28 mouse cellular contexts compared by ENCODE assay signal in the genomic region with DNA sequence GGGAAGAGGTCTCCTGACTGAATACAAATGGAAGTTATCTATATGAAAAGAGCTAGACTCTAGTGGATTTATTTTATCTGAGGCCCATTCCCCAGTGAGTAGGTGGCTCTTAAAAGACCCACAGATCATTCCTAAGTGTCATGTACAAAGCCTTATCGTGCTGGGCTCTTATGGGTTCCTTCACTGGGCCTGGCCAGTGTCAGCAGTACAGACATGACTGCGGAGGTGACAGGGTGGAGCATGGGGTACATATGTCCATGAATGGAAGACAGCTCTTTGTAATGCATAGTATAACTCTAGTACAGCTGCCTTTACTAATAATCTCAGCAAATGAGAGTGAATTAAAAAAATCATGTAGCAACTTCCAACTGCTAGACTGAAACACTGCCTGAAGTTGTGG.
DNase-seq lines count a peak whose midpoint lies in the region; ATAC-seq and TF ChIP-seq lines count a peak whose summit lies in the region.
"Had no signal": no experiment of that assay in that cellular context is flagged by ENCODE, and none has a peak within 500 bp of the region (broad histone marks: within the 10 kb centered on the region; RNA-seq: fewer than 3 reads in every experiment).

No protein-coding gene starts in this region.

- DNase-seq in gastrocnemius, adult 2 months = no peak
- no peak for DNase-seq in gastrocnemius, postnatal 4 days (ENCODE audit: low spot score in 2 of 2)
- no peak for DNase-seq in heart, postnatal 36 days
- no peak for DNase-seq in lung, embryonic 14.5 days
- no peak for DNase-seq in lung, adult 2 months
- DNase-seq in embryonic facial prominence, embryonic 14.5 days (ENCODE audit: low spot score) = no peak
- DNase-seq in retina, embryonic 14.5 days (ENCODE audit: low spot score) = no peak
- DNase-seq: adrenal gland, postnatal 10 days; cerebellum, adult 8-10 months; cerebellum, postnatal 25 days; gastrocnemius, postnatal 25 days; kidney, adult 11 months; kidney, postnatal 14 days; layer of hippocampus, adult 9-11 months; lung, postnatal 36 days; right cerebral cortex, postnatal 4 days had no signal

- H3K4me2 ChIP-seq in heart, embryonic 12.5 days = no peak overlapping the region
- H3K4me2 ChIP-seq in lung, embryonic 14.5 days = no peak overlapping the region
- H3K4me2 ChIP-seq in embryonic facial prominence, embryonic 14.5 days (ENCODE audit: low read depth, low read length) = no peak overlapping the region
- H3K4me2 ChIP-seq: hindbrain, embryonic 15.5 days; limb, embryonic 12.5 days; liver, embryonic 11.5 days; midbrain, embryonic 11.5 days; neural tube, embryonic 12.5 days had no signal

- H3K4me1 ChIP-seq in heart, embryonic 12.5 days (replicated peaks) = peaks cover 76% of the 10 kb centered on the region
- peaks cover 39% of the 10 kb centered on the region for H3K4me1 ChIP-seq in lung, embryonic 14.5 days (ENCODE audit: insufficient read depth)
- peaks cover 4% of the 10 kb centered on the region; the same call in 1 of the 2 replicates for H3K4me1 ChIP-seq in lung, adult 2 months (ENCODE audit: control insufficient read depth, insufficient read depth, low read length)
- H3K4me1 ChIP-seq in embryonic facial prominence, embryonic 14.5 days (ENCODE audit: control insufficient read depth, insufficient read depth, low read length) = peaks cover 69% of the 10 kb centered on the region

- no peaks in the 10 kb centered on the region for H3K27me3 ChIP-seq in heart, embryonic 12.5 days (replicated peaks)
- no peaks in the 10 kb centered on the region for H3K27me3 ChIP-seq in lung, embryonic 14.5 days (ENCODE audit: insufficient read depth, low read length)
- no peaks in the 10 kb centered on the region for H3K27me3 ChIP-seq in embryonic facial prominence, embryonic 14.5 days (replicated peaks; ENCODE audit: control insufficient read depth, insufficient read depth, low read length)
- H3K27me3 ChIP-seq: hindbrain, embryonic 15.5 days; limb, embryonic 12.5 days; neural tube, embryonic 12.5 days; Patski had no signal

- intact Hi-C loops in gastrocnemius, adult 2 months (cut with DNase I) = no loop called here
- intact Hi-C loops in heart, postnatal 36 days (cut with DNase I) = no loop called here

- H3K36me3 ChIP-seq in heart, embryonic 12.5 days = peaks cover 24% of the 10 kb centered on the region
- H3K36me3 ChIP-seq in lung, embryonic 14.5 days (ENCODE audit: insufficient read depth) = peaks cover 62% of the 10 kb centered on the region
- peaks cover 30% of the 10 kb centered on the region; the same call in 1 of the 2 replicates for H3K36me3 ChIP-seq in embryonic facial prominence, embryonic 14.5 days (ENCODE audit: control insufficient read depth, insufficient read depth, low read length)
- H3K36me3 ChIP-seq: G1E; hindbrain, embryonic 15.5 days; neural tube, embryonic 12.5 days had no signal

- H3K27ac ChIP-seq in gastrocnemius, adult 2 months = peak overlapping the region; percentile 36; the same call in 1 of the 2 replicates
- peak overlapping the region; percentile 60 for H3K27ac ChIP-seq in heart, embryonic 12.5 days (ENCODE audit: poor library complexity, severe bottlenecking)
- H3K27ac ChIP-seq in lung, embryonic 14.5 days (ENCODE audit: low read depth) = peak overlapping the region; percentile 22; the same call in 1 of the 2 replicates
- 0 out of 2 replicates have a peak overlapping the region, but pooled peaks have one; percentile 16 for H3K27ac ChIP-seq in embryonic facial prominence, embryonic 14.5 days (replicated peaks; ENCODE audit: low read depth, low read length)
- H3K27ac ChIP-seq: hindbrain, embryonic 10.5 days; hindbrain, embryonic 15.5 days; limb, embryonic 12.5 days; neural tube, embryonic 12.5 days had no signal

- no peak overlapping the region for H3K9ac ChIP-seq in heart, embryonic 12.5 days
- no peak overlapping the region for H3K9ac ChIP-seq in lung, embryonic 14.5 days
- no peak overlapping the region for H3K9ac ChIP-seq in embryonic facial prominence, embryonic 14.5 days (ENCODE audit: low read depth, low read length)
- H3K9ac ChIP-seq: hindbrain, embryonic 15.5 days; limb, embryonic 12.5 days; neural tube, embryonic 12.5 days had no signal

- 25% methylated on average over 2 of the region's 2 CpGs for WGBS in heart, embryonic 12.5 days
- WGBS in lung, embryonic 14.5 days = 56% methylated on average over 2 of the region's 2 CpGs
- WGBS in lung, adult 2 months = 72% methylated on average over 2 of the region's 2 CpGs
- WGBS in embryonic facial prominence, embryonic 14.5 days = 88% methylated on average over 2 of the region's 2 CpGs

- TF ChIP-seq POLR2A in lung, adult 2 months (IDR thresholded peaks at IDR 0.05; ENCODE audit: borderline replicate concordance, extremely low read depth, low read depth, low read length) = no peak

- no peaks in the 10 kb centered on the region for H3K9me3 ChIP-seq in heart, embryonic 12.5 days (replicated peaks)
- H3K9me3 ChIP-seq in lung, embryonic 14.5 days (ENCODE audit: low read depth, low read length) = no peaks in the 10 kb centered on the region
- no peaks in the 10 kb centered on the region for H3K9me3 ChIP-seq in embryonic facial prominence, embryonic 14.5 days (ENCODE audit: control insufficient read depth, low read length)
- H3K9me3 ChIP-seq: G1E; hindbrain, embryonic 10.5 days; hindbrain, embryonic 15.5 days; limb, embryonic 12.5 days; neural tube, embryonic 12.5 days had no signal

- TF ChIP-seq CTCF in gastrocnemius, adult 2 months (IDR thresholded peaks at IDR 0.05) = no peak
- TF ChIP-seq CTCF in lung, embryonic 14.5 days (IDR thresholded peaks at IDR 0.05; ENCODE audit: low read depth) = no peak
- TF ChIP-seq CTCF in lung, adult 2 months (IDR thresholded peaks at IDR 0.05; ENCODE audit: insufficient read depth, low read length) = no peak

- ATAC-seq in heart, embryonic 12.5 days (ENCODE audit: insufficient number of reproducible peaks, low FRiP score) = peak; percentile 47
- no peak for ATAC-seq in lung, embryonic 14.5 days (ENCODE audit: insufficient read depth)
- ATAC-seq in embryonic facial prominence, embryonic 14.5 days (ENCODE audit: low read depth) = no peak
- ATAC-seq: forebrain, embryonic 14.5 days; inflammation-experienced regulatory T-cells, adult 6 months; Patski had no signal

- H3K4me3 ChIP-seq in gastrocnemius, adult 2 months = no peak overlapping the region
- H3K4me3 ChIP-seq in heart, embryonic 12.5 days = no peak overlapping the region
- no peak overlapping the region for H3K4me3 ChIP-seq in lung, embryonic 14.5 days (ENCODE audit: low read depth, low read length)
- H3K4me3 ChIP-seq in lung, adult 2 months (replicated peaks; ENCODE audit: extremely low read depth, low read depth, low read length) = no peak overlapping the region
- H3K4me3 ChIP-seq in embryonic facial prominence, embryonic 14.5 days (ENCODE audit: low read depth, low read length) = no peak overlapping the region
- H3K4me3 ChIP-seq: hindbrain, embryonic 10.5 days; hindbrain, embryonic 15.5 days; limb, embryonic 12.5 days; myocyte; neural tube, embryonic 12.5 days had no signal
